Mouse (Mus musculus): ENCODE results near the gene Cic. TPM values are rescaled to one million over a fixed set of nuclear protein-coding genes. Genes with fewer than 3 reads are reported as not detected.
A peak's percentile ranks its signal among the peaks of the same experiment; 100 is the strongest.
"Not testable (repeated sequence)": the region's sequence is repeated elsewhere in the genome, so short reads cannot be mapped to it uniquely, and the experiment has no call there.

The Cic gene
- polyA plus RNA-seq, 1 experiment from 2014 or later, result 44.2 TPM

- H3K9me3 ChIP-seq, result no peaks in the 10 kb centered on the region
- peaks cover 23% of the 10 kb centered on the region for H3K36me3 ChIP-seq
- no peak for ATAC-seq (ENCODE audit: low FRiP score, low read depth)
- peak overlapping the region; percentile 82; the same call in 1 of the 2 replicates for H3K27ac ChIP-seq
- no peaks in the 10 kb centered on the region for H3K27me3 ChIP-seq (replicated peaks)
- peak overlapping the region; percentile 83; the same call in 1 of the 2 replicates for H3K9ac ChIP-seq
- peaks cover 50% of the 10 kb centered on the region for H3K4me1 ChIP-seq
- WGBS, result 17% methylated on average over 3 of the region's 3 CpGs
- peak overlapping the region; percentile 96 for H3K4me2 ChIP-seq (replicated peaks)
- peak overlapping the region; percentile 89 for H3K4me3 ChIP-seq
Observed at GRCm38 (mm10) chr7:25247498-25247897, 20.0 kb upstream of the Cic start.

GRCm38 (mm10) chr7:25248018-25248647, 19.4 kb upstream of the Cic start:
- Histone ChIP-seq H3K27ac (peak overlapping the region; percentile 82), H3K36me3 (peaks cover 18% of the 10 kb centered on the region), H3K4me2 (replicated peaks) (peak overlapping the region; percentile 96), H3K9me3 (no peaks in the 10 kb centered on the region), H3K4me1 (peaks cover 50% of the 10 kb centered on the region), H3K4me3 (peak overlapping the region; percentile 89), H3K27me3 (replicated peaks) (no peaks in the 10 kb centered on the region), H3K9ac (peak overlapping the region; percentile 83)
- ATAC-seq (ENCODE audit: low FRiP score, low read depth), result peak; percentile 34
- WGBS, result 2% methylated on average over 18 of the region's 18 CpGs

DNA sequence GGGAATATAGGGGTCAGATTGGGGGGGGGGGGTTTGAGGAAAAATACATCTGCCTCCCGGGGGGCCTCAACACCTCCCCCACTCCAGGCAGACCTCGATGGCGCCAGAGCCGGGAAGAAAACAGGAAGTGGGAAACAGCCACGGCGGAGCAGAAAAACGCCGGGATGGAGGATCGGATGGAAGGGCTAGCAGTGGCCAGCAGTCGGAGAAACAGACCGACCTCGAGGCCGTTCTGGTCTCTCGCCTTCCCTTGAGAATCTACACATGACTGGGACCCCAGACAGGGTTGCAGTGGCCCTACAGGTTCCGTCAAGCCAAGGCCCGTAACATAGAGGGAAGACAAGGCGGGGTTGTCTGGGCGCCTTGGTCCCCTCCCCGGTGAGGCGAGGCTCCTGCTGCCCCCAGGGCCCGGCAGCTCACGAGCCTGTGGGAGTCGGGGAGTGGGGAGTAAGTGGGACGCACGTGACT, 18.6 kb upstream of the Cic start:
- Histone ChIP-seq H3K9ac (peak overlapping the region; percentile 83), H3K9me3 (no peaks in the 10 kb centered on the region), H3K4me1 (peaks cover 50% of the 10 kb centered on the region), H3K36me3 (peaks cover 18% of the 10 kb centered on the region), H3K27me3 (replicated peaks) (no peaks in the 10 kb centered on the region), H3K4me3 (peak overlapping the region; percentile 89), H3K4me2 (replicated peaks) (peak overlapping the region; percentile 96), H3K27ac (peak overlapping the region; percentile 82)
- WGBS, result under 1% methylated on average over 25 of the region's 25 CpGs
- ATAC-seq (ENCODE audit: low FRiP score, low read depth), result peak; percentile 17; the same call in 1 of the 2 replicates

- WGBS, result under 1% methylated on average over 46 of the region's 73 CpGs
- H3K27ac ChIP-seq, result peak overlapping the region; percentile 82
- H3K9me3 ChIP-seq, result no peaks in the 10 kb centered on the region
- H3K4me1 ChIP-seq, result peaks cover 50% of the 10 kb centered on the region
- no peaks in the 10 kb centered on the region for H3K27me3 ChIP-seq (replicated peaks)
- peak overlapping the region; percentile 96 for H3K4me2 ChIP-seq (replicated peaks)
- peak overlapping the region; percentile 83 for H3K9ac ChIP-seq
- peak; percentile 41 for ATAC-seq (ENCODE audit: low FRiP score, low read depth)
- H3K4me3 ChIP-seq, result peak overlapping the region; percentile 89
- peaks cover 12% of the 10 kb centered on the region for H3K36me3 ChIP-seq
Observed at GRCm38 (mm10) chr7:25249314-25250140, 18.0 kb upstream of the Cic start.

- peaks cover 4% of the 10 kb centered on the region; the same call in 1 of the 2 replicates for H3K36me3 ChIP-seq
- no peaks in the 10 kb centered on the region for H3K27me3 ChIP-seq (replicated peaks)
- H3K4me3 ChIP-seq, result peak within 1 kb of the TSS; percentile 89
- ATAC-seq (ENCODE audit: low FRiP score, low read depth), result peak; percentile 76
- H3K9ac ChIP-seq, result peak within 1 kb of the TSS; percentile 83
- peaks cover 50% of the 10 kb centered on the region for H3K4me1 ChIP-seq
- H3K27ac ChIP-seq, result peak within 1 kb of the TSS; percentile 82
- under 1% methylated on average over 64 of the region's 81 CpGs for WGBS
- peak within 1 kb of the TSS; percentile 96 for H3K4me2 ChIP-seq (replicated peaks)
- H3K9me3 ChIP-seq, result no peaks in the 10 kb centered on the region
Observed at GRCm38 (mm10) chr7:25250141-25250972, 17.1 kb upstream of the Cic start, which contains the start of gene Erf. Erf (minus strand) TSS chr7:25250761.

DNA sequence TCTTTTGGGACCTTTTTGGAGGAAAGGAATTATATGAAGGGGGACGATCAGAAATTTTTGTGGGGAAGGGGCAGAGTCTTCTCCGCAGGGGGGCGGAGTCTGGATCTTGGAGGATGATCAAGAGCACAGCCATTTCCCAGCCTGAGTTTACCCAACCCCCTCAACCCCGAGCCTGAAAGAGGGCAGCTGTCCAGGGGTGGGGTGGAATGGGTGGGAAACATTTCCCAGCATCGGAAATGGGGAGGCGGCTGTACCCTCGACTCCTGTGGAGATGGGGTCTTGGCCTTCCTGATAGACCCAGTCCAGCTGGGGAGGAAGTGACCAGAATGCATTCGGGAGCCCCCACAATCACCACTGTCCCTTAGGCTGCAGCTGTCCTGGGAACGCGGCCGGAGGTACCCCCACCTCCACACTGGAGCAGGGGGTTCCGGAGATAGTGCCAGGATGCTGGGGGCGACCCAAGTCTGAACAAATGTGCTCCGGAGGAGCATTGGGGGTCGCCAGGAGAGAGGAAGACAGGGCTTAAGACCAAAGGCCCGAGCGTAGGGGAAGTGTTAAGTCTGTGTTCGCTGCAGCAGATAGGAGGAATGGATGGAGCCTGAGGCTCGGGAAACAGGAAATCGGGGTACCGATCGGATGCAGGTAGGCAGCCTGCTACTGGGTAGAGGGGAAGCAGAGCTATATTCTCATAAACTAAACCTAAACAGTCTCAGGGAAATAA, 16.3 kb upstream of the Cic start:
- Histone ChIP-seq H3K4me2 (replicated peaks) (peak overlapping the region; percentile 96), H3K9me3 (no peaks in the 10 kb centered on the region), H3K4me3 (peak overlapping the region; percentile 89), H3K9ac (peak overlapping the region; percentile 83), H3K36me3 (no peaks in the 10 kb centered on the region), H3K27ac (0 out of 2 replicates have a peak overlapping the region, but pooled peaks have one; percentile 12), H3K27me3 (replicated peaks) (no peaks in the 10 kb centered on the region), H3K4me1 (peaks cover 46% of the 10 kb centered on the region)
- WGBS, result 2% methylated on average over 22 of the region's 22 CpGs
- no peak for ATAC-seq (ENCODE audit: low FRiP score, low read depth)

DNA sequence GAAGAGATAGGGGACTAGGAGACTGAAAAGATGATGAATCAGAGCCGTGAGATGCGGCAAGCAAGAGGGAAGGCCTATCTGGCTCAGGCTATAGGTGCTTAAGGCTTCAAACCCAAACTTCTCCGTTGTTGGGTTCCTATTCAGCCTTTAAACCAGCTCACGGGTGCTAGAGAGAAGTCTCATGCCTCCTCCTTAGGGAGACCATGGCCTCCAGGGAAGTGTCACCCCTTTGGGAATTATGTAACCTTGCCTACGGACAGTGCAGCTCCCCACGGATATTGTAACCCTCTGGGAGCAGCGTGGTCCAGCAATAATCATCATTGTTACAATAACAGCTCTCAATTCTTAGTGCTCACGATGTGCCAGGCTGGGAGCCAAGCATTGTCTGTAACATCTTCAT, 15.7 kb upstream of the Cic start:
- Histone ChIP-seq H3K4me2 (replicated peaks) (peak overlapping the region; percentile 96), H3K4me1 (peaks cover 40% of the 10 kb centered on the region), H3K4me3 (peak overlapping the region; percentile 89), H3K9ac (peak overlapping the region; percentile 83; the same call in 1 of the 2 replicates), H3K9me3 (no peaks in the 10 kb centered on the region), H3K27me3 (replicated peaks) (no peaks in the 10 kb centered on the region), H3K27ac (0 out of 2 replicates have a peak overlapping the region, but pooled peaks have one; percentile 12), H3K36me3 (no peaks in the 10 kb centered on the region)
- ATAC-seq (ENCODE audit: low FRiP score, low read depth), result no peak
- 11% methylated on average over 8 of the region's 8 CpGs for WGBS

GRCm38 (mm10) chr7:25261896-25262295, 5.6 kb upstream of the Cic start:
- peaks cover 3% of the 10 kb centered on the region for H3K4me1 ChIP-seq
- no peak overlapping the region for H3K4me2 ChIP-seq (replicated peaks)
- no peak overlapping the region for H3K9ac ChIP-seq
- 77% methylated on average over 1 of the region's 1 CpGs for WGBS
- H3K36me3 ChIP-seq, result no peaks in the 10 kb centered on the region
- H3K4me3 ChIP-seq, result no peak overlapping the region
- no peak overlapping the region for H3K27ac ChIP-seq
- no peaks in the 10 kb centered on the region for H3K9me3 ChIP-seq
- ATAC-seq (ENCODE audit: low FRiP score, low read depth), result no peak
- no peaks in the 10 kb centered on the region; the same call in 1 of the 2 replicates for H3K27me3 ChIP-seq (replicated peaks)

DNA sequence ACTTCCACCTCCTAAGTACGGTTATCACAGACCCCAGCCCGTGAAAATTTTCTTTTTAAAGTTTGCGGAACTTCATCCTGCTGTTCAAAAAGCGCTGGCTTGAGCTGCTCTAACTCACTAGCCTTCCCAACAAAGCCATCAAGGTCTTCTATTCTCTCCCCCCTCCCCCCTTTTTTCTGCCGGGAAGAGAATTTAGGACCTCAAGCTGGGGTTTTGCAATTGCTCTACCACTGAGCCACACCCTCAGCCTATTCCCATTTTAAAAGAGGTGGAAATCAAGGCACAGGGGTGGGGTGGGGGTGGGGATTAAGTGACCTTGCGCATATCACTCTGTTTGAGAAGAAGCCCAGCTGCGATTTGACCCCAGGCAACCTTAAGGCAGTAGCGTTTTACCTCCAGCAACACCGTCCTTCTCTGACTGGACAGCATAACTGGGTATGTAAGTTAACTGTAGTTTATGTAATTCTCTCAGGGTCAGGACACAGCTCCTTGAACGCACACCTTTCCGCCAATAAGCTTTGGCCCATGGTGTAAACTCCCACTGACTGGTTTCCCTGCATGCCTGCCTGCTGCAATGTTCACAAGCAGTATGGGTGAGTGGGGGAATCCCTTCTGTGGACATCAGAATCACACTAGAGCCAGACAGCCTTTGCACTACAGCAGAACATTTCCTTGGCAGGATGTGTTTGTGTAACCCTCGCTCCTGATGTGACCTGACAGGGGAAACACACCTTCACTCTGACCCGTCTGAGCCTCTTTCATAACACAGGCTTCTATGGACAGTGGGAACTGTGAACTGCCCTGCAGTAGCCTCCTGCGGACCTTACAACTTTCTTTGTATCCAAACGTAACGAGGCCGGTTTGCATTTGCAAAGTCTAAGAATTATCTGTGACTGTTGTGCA, 3.3 kb upstream of the Cic start:
- peaks cover 11% of the 10 kb centered on the region for H3K4me1 ChIP-seq
- no peak for ATAC-seq (ENCODE audit: low FRiP score, low read depth)
- no peaks in the 10 kb centered on the region for H3K36me3 ChIP-seq
- WGBS, result 20% methylated on average over 17 of the region's 17 CpGs
- no peaks in the 10 kb centered on the region for H3K9me3 ChIP-seq
- no peak overlapping the region for H3K4me3 ChIP-seq
- no peak overlapping the region for H3K27ac ChIP-seq
- no peak overlapping the region for H3K4me2 ChIP-seq (replicated peaks)
- no peak overlapping the region for H3K9ac ChIP-seq
- H3K27me3 ChIP-seq (replicated peaks), result no peaks in the 10 kb centered on the region; the same call in 1 of the 2 replicates

DNA sequence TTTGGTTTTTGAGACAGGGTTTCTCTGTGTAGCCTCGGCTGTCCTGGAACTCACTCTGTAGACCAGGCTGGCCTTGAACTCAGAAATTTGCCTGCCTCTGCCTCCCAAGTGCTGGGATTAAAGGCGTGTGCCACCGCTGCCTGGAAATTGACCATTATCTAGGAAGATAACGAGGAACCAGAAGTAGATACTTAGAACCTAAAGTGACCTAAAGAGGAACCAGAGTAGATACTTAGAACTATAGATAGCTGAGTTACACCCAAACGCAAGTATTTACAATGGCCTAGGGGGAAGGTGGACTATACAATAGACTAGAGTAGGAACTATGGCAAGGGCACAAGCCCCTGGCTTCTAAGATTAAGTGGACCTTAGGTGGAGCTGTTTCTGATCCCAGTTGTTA, 1.8 kb upstream of the Cic start:
- not testable (repeated sequence) for H3K36me3 ChIP-seq; H3K27ac ChIP-seq; H3K9ac ChIP-seq; H3K4me3 ChIP-seq; ATAC-seq (ENCODE audit: low FRiP score, low read depth); H3K9me3 ChIP-seq; H3K27me3 ChIP-seq (replicated peaks); H3K4me2 ChIP-seq (replicated peaks)
- 89% methylated on average over 5 of the region's 5 CpGs for WGBS
- H3K4me1 ChIP-seq, result peaks cover 19% of the 10 kb centered on the region
